25 mouse cellular contexts compared by ENCODE assay signal in the genomic region with DNA sequence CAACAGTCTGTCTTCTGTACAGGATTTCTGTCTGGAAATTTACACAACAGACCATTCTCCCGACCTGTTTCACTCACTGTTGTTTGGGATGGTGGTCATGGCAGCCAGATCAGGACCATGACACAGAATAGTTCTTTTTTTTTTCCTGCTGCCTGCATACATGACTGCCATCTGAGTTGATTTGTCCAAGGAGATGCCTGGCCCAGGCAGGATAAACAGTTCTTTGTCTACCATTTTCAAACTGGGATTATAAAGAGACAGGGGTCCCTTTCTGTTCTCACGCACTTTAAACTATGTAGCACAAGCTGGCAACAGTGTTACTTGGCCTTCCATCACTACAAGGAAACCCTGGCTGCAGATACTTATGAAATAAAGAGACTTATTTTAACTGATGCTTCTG.
DNase-seq lines count a peak whose midpoint lies in the region; ATAC-seq and TF ChIP-seq lines count a peak whose summit lies in the region.
"Had no signal": no experiment of that assay in that cellular context is flagged by ENCODE, and none has a peak within 500 bp of the region (broad histone marks: within the 10 kb centered on the region; RNA-seq: fewer than 3 reads in every experiment).

No protein-coding gene starts in this region.

- no peaks in the 10 kb centered on the region for H3K27me3 ChIP-seq in hindbrain, embryonic 10.5 days (ENCODE audit: insufficient read depth, poor library complexity, severe bottlenecking)
- no peaks in the 10 kb centered on the region for H3K27me3 ChIP-seq in hindbrain, embryonic 12.5 days
- no peaks in the 10 kb centered on the region for H3K27me3 ChIP-seq in midbrain, embryonic 12.5 days
- no peaks in the 10 kb centered on the region for H3K27me3 ChIP-seq in midbrain, embryonic 16.5 days (ENCODE audit: control insufficient read depth, insufficient read depth, low read depth, low read length)
- H3K27me3 ChIP-seq in embryonic facial prominence, embryonic 10.5 days (replicated peaks; ENCODE audit: low read depth, poor library complexity, severe bottlenecking) = no peaks in the 10 kb centered on the region
- H3K27me3 ChIP-seq: embryonic facial prominence, embryonic 13.5 days; forebrain, embryonic 12.5 days; heart, embryonic 13.5 days; hindbrain, embryonic 15.5 days had no signal

- no peaks in the 10 kb centered on the region for H3K36me3 ChIP-seq in hindbrain, embryonic 10.5 days
- H3K36me3 ChIP-seq in hindbrain, embryonic 12.5 days = no peaks in the 10 kb centered on the region
- no peaks in the 10 kb centered on the region for H3K36me3 ChIP-seq in midbrain, embryonic 12.5 days
- no peaks in the 10 kb centered on the region for H3K36me3 ChIP-seq in midbrain, embryonic 16.5 days (ENCODE audit: control insufficient read depth, insufficient read depth, low read length)
- H3K36me3 ChIP-seq in embryonic facial prominence, embryonic 10.5 days (replicated peaks) = no peaks in the 10 kb centered on the region
- H3K36me3 ChIP-seq: embryonic facial prominence, embryonic 13.5 days; forebrain, embryonic 12.5 days; heart, embryonic 13.5 days; hindbrain, embryonic 15.5 days had no signal

- 61% methylated on average over 2 of the region's 2 CpGs for WGBS in hindbrain, embryonic 10.5 days
- 51% methylated on average over 2 of the region's 2 CpGs for WGBS in hindbrain, embryonic 12.5 days
- 53% methylated on average over 2 of the region's 2 CpGs for WGBS in midbrain, embryonic 12.5 days
- 32% methylated on average over 2 of the region's 2 CpGs for WGBS in midbrain, embryonic 16.5 days
- WGBS in embryonic facial prominence, embryonic 10.5 days = 44% methylated on average over 2 of the region's 2 CpGs

- 0 out of 2 replicates have a peak, but pooled peaks cover 2% of the 10 kb centered on the region for H3K4me1 ChIP-seq in hindbrain, embryonic 10.5 days (replicated peaks)
- H3K4me1 ChIP-seq in hindbrain, embryonic 12.5 days = no peaks in the 10 kb centered on the region; the same call in 1 of the 2 replicates
- no peaks in the 10 kb centered on the region for H3K4me1 ChIP-seq in midbrain, embryonic 12.5 days
- no peaks in the 10 kb centered on the region for H3K4me1 ChIP-seq in midbrain, embryonic 16.5 days (ENCODE audit: control insufficient read depth, insufficient read depth, low read length)
- no peaks in the 10 kb centered on the region for H3K4me1 ChIP-seq in embryonic facial prominence, embryonic 10.5 days
- H3K4me1 ChIP-seq: embryonic facial prominence, embryonic 13.5 days; heart, embryonic 13.5 days; hindbrain, embryonic 15.5 days had no signal

- no peak for DNase-seq in hindbrain, embryonic 10.5 days (ENCODE audit: low spot score)
- peak; percentile 58 for DNase-seq in brain, embryonic 14.5 days (ENCODE audit: low read depth)
- peak; percentile 7 for DNase-seq in embryonic facial prominence, embryonic 10.5 days (ENCODE audit: low spot score)
- DNase-seq: adrenal gland, adult 2 months; adrenal gland, postnatal 14 days; cerebellum, adult 11-12 months; cerebellum, adult 8-10 months; cerebellum, postnatal 10 days; cerebellum, postnatal 36 days; forebrain, postnatal 0 days; gastrocnemius, adult 2 months; gastrocnemius, postnatal 14 days; heart, adult 18-20 months; heart, postnatal 14 days; heart, postnatal 4 days had no signal

- 0 out of 2 replicates have a peak, but pooled peaks cover 7% of the 10 kb centered on the region for H3K9me3 ChIP-seq in hindbrain, embryonic 10.5 days
- 0 out of 2 replicates have a peak, but pooled peaks cover 3% of the 10 kb centered on the region for H3K9me3 ChIP-seq in hindbrain, embryonic 12.5 days (replicated peaks)
- no peaks in the 10 kb centered on the region for H3K9me3 ChIP-seq in midbrain, embryonic 12.5 days
- H3K9me3 ChIP-seq in midbrain, embryonic 16.5 days (replicated peaks; ENCODE audit: control insufficient read depth, low read length, poor library complexity, severe bottlenecking) = no peaks in the 10 kb centered on the region; the same call in 1 of the 2 replicates
- no peaks in the 10 kb centered on the region for H3K9me3 ChIP-seq in embryonic facial prominence, embryonic 10.5 days
- H3K9me3 ChIP-seq: embryonic facial prominence, embryonic 13.5 days; forebrain, embryonic 12.5 days; hindbrain, embryonic 15.5 days had no signal

- TF ChIP-seq CTCF in brain, embryonic 14.5 days (IDR thresholded peaks at IDR 0.05; ENCODE audit: borderline replicate concordance, extremely low read depth, insufficient read depth, insufficient read length) = no peak

- TF ChIP-seq POLR2A in brain, embryonic 14.5 days (IDR thresholded peaks at IDR 0.05; ENCODE audit: borderline replicate concordance, extremely low read depth, insufficient read depth, insufficient read length, poor library complexity, severe bottlenecking) = no peak

- no peak overlapping the region for H3K4me3 ChIP-seq in hindbrain, embryonic 10.5 days
- H3K4me3 ChIP-seq in hindbrain, embryonic 12.5 days = no peak overlapping the region
- no peak overlapping the region for H3K4me3 ChIP-seq in midbrain, embryonic 12.5 days
- H3K4me3 ChIP-seq in midbrain, embryonic 16.5 days (ENCODE audit: low read depth, low read length) = no peak overlapping the region
- H3K4me3 ChIP-seq in embryonic facial prominence, embryonic 10.5 days = no peak overlapping the region
- H3K4me3 ChIP-seq: embryonic facial prominence, embryonic 13.5 days; erythroblast, embryonic 14.5 days; forebrain, embryonic 12.5 days; gastrocnemius, adult 2 months; heart, embryonic 13.5 days; hindbrain, embryonic 15.5 days had no signal

- H3K27ac ChIP-seq in hindbrain, embryonic 10.5 days = peak overlapping the region; percentile 51
- no peak overlapping the region; the same call in 1 of the 2 replicates for H3K27ac ChIP-seq in hindbrain, embryonic 12.5 days
- peak overlapping the region; percentile 42; the same call in 1 of the 2 replicates for H3K27ac ChIP-seq in midbrain, embryonic 12.5 days (replicated peaks)
- H3K27ac ChIP-seq in midbrain, embryonic 16.5 days (ENCODE audit: low read length) = no peak overlapping the region
- no peak overlapping the region for H3K27ac ChIP-seq in embryonic facial prominence, embryonic 10.5 days (replicated peaks)
- H3K27ac ChIP-seq: embryonic facial prominence, embryonic 13.5 days; forebrain, embryonic 12.5 days; gastrocnemius, adult 2 months; heart, embryonic 13.5 days; hindbrain, embryonic 15.5 days had no signal

- no peak overlapping the region for H3K9ac ChIP-seq in hindbrain, embryonic 12.5 days
- H3K9ac ChIP-seq in midbrain, embryonic 12.5 days (replicated peaks) = no peak overlapping the region
- H3K9ac ChIP-seq in midbrain, embryonic 16.5 days (ENCODE audit: low read depth, low read length) = no peak overlapping the region
- H3K9ac ChIP-seq: embryonic facial prominence, embryonic 13.5 days; forebrain, embryonic 12.5 days; forebrain, postnatal 0 days; heart, embryonic 13.5 days; hindbrain, embryonic 15.5 days had no signal

- no peak for ATAC-seq in hindbrain, embryonic 12.5 days (ENCODE audit: low FRiP score)
- no peak for ATAC-seq in midbrain, embryonic 12.5 days (ENCODE audit: low FRiP score, low read depth)
- ATAC-seq in midbrain, embryonic 16.5 days = no peak
- ATAC-seq: CD4-positive, CD25-positive, alpha-beta regulatory T cell, adult 4 months; forebrain, postnatal 0 days; intestine, postnatal 0 days had no signal

- no peak overlapping the region for H3K4me2 ChIP-seq in hindbrain, embryonic 12.5 days (replicated peaks)
- no peak overlapping the region for H3K4me2 ChIP-seq in midbrain, embryonic 12.5 days (replicated peaks)
- no peak overlapping the region for H3K4me2 ChIP-seq in midbrain, embryonic 16.5 days (ENCODE audit: low read length)
- H3K4me2 ChIP-seq: embryonic facial prominence, embryonic 13.5 days; forebrain, embryonic 12.5 days; heart, embryonic 13.5 days; hindbrain, embryonic 15.5 days had no signal

Comparison
In these comparisons a context has a peak if more than half of its experiments do, and no peak if none do; other contexts are left out.
1. H3K27ac ChIP-seq: peak in hindbrain, embryonic 10.5 days (single experiment) and midbrain, embryonic 12.5 days (single experiment); none in hindbrain, embryonic 12.5 days (single experiment), midbrain, embryonic 16.5 days (single experiment) and embryonic facial prominence, embryonic 10.5 days (single experiment).